Mouse (Mus musculus) heart, embryonic 10.5 days (tissue): ENCODE data around the gene Gm42878. TPM values are rescaled to one million over a fixed set of nuclear protein-coding genes. Genes with fewer than 3 reads are reported as not detected.
"Not testable (repeated sequence)": the region's sequence is repeated elsewhere in the genome, so short reads cannot be mapped to it uniquely, and the experiment has no call there.

Source experiments
- DNase-seq: peaks from one replicate; pipeline ENCODE4 v3.0.0-alpha.2; 2017; ENCODE audit warnings: low spot score
- H3K27ac ChIP-seq: fragments of 300-500 bp; sonication (generic); 2 replicates; pipeline ENCODE4 v1.5.1; 2016; ENCODE audit warnings: mild to moderate bottlenecking
- H3K27me3 ChIP-seq: fragments of 300-500 bp; sonication (generic); 2 replicates; pipeline ENCODE4 v1.6.1; 2016; ENCODE audit warnings: mild to moderate bottlenecking; ENCODE audit not compliant: poor library complexity, insufficient read depth, severe bottlenecking
- H3K36me3 ChIP-seq: fragments of 300-500 bp; sonication (generic); 2 replicates; pipeline ENCODE4 v1.6.1; 2016; ENCODE audit warnings: mild to moderate bottlenecking, moderate library complexity
- H3K4me1 ChIP-seq: fragments of 300-500 bp; sonication (generic); 2 replicates; pipeline ENCODE4 v1.6.1; 2016; ENCODE audit warnings: mild to moderate bottlenecking
- H3K4me3 ChIP-seq: fragments of 300-500 bp; sonication (generic); 2 replicates; pipeline ENCODE4 v1.5.1; 2016; ENCODE audit warnings: mild to moderate bottlenecking, moderate library complexity
- H3K9me3 ChIP-seq: fragments of 300-500 bp; sonication (generic); 2 replicates; pipeline ENCODE4 v1.6.1; 2016; ENCODE audit warnings: mild to moderate bottlenecking, moderate library complexity
- WGBS: fragments of 180-500 bp; shearing (Covaris S2); methylation state at CpG from one replicate; pipeline ENCODE4 v1.1.7; 2016; 5-methylcytosine and 5-hydroxymethylcytosine counted together
- polyA plus RNA-seq: library from polyadenylated mRNA; unstranded; fragments of >200 nt; fragmentation: Nextera tagmentation; extraction: Ambion mirVana; gene quantifications from 2 replicates; pipeline ENCODE4 v1.2.1, GENCODE M21; 2016

Gene Gm42878
- polyA plus RNA-seq, 1 experiment from 2014 or later, result not detected

DNA sequence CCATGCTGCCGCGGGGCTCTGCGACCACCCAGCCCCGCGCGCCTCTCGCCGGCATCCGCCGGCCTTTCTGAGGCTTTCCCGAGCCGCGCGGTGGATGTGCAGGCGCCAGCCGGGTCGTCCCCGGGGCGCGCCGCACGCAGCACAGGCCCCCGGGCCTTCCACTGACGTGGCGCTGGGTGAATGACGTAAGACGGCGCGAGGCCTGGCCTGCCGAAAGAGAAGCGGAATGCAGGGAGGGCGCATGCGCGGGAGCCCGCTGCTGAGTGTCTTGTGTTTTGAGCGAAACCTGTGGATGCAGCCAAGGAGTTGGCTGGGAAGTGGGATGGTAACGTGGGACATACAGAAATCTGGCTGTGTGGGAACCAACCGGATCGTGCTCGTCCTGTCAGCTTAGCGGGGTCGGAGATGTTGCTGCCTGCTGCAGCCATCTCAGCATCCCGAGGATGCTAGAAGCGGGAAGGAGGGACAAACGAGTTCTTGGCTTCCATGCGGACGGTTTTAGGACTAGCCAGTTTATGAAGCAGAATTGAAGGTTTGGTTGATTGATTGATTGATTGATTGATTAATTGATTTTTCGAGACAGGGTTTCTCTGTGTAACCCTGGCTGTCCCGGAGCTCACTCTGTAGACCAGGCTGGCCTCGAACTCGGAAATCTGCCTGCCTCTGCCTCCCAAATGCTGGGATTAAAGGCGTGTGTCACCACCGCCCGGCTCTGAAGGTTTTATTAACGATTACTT is 679 bp upstream of the Gm42878 start, which contains the start of gene Mapkapk5:
Mapkapk5 (minus strand) TSS at position 113 of the 737 bp plus-strand sequence.
- no peaks in the 10 kb centered on the region for H3K36me3 ChIP-seq
- H3K27ac ChIP-seq, result peak within 1 kb of the TSS; percentile 100
- WGBS, result 2% methylated on average over 55 of the region's 55 CpGs
- H3K4me3 ChIP-seq, result peak within 1 kb of the TSS; percentile 100
- DNase-seq, result peak; percentile 98
- H3K27me3 ChIP-seq, result no peaks in the 10 kb centered on the region
- no peaks in the 10 kb centered on the region for H3K9me3 ChIP-seq
- H3K4me1 ChIP-seq, result peaks cover 27% of the 10 kb centered on the region

DNA sequence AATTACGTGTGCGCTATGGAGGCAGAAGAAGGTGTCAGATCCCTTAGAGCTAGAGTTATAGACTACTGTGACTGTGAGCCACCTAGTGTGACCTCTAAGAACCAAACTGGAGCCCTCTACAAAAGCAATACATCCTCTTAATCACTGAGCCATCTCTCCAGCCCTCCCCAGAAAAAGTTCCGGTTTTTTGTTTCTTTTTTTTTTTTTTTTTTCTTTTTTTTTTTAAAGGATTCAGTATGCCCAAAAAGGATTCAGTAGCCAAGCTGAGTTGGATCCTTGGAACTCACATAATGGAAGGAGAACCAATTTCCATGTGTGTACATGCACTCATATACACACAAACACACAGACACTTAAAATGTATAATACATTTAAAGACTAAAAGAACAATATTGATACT is 1.9 kb downstream of the Gm42878 start:
- peaks cover 27% of the 10 kb centered on the region for H3K4me1 ChIP-seq
- WGBS, result 92% methylated on average over 3 of the region's 3 CpGs
- H3K36me3 ChIP-seq, result peaks cover 8% of the 10 kb centered on the region
- no peak for DNase-seq
- H3K27me3 ChIP-seq, result no peaks in the 10 kb centered on the region
- no peaks in the 10 kb centered on the region for H3K9me3 ChIP-seq
- H3K4me3 ChIP-seq, result no peak overlapping the region
- no peak overlapping the region for H3K27ac ChIP-seq

GRCm38 (mm10) chr5:121541235-121541634 is 4.0 kb downstream of the Gm42878 start:
- Histone ChIP-seq H3K27ac (no peak overlapping the region), H3K4me1 (peaks cover 23% of the 10 kb centered on the region), H3K36me3 (peaks cover 26% of the 10 kb centered on the region), H3K4me3 (no peak overlapping the region), H3K27me3 (no peaks in the 10 kb centered on the region), H3K9me3 (no peaks in the 10 kb centered on the region)
- WGBS, result 91% methylated on average over 7 of the region's 7 CpGs
- no peak for DNase-seq

DNA sequence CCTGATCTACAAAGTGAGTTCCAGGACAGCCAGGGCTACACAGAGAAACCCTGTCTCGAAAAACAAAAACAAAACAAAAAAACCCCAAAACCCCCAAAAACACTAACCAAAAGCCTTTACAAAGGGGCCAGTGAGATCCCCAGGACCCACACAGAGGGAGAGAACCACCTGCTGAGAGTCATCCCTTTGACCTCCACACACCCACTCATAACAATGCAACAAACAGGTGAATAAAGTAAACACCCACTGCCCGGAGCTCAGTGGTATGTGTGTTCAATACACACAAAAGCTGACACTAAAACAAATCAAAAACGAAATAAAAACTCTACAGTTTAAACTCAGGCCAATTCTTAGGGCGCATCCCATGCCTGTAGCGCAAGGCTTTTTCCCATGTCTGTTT is 5.2 kb downstream of the Gm42878 start:
- H3K27ac ChIP-seq, result no peak overlapping the region
- no peaks in the 10 kb centered on the region for H3K27me3 ChIP-seq
- WGBS, result 92% methylated on average over 5 of the region's 5 CpGs
- DNase-seq, result no peak
- no peak overlapping the region for H3K4me3 ChIP-seq
- H3K9me3 ChIP-seq, result no peaks in the 10 kb centered on the region
- H3K36me3 ChIP-seq, result peaks cover 37% of the 10 kb centered on the region
- peaks cover 18% of the 10 kb centered on the region for H3K4me1 ChIP-seq

DNA sequence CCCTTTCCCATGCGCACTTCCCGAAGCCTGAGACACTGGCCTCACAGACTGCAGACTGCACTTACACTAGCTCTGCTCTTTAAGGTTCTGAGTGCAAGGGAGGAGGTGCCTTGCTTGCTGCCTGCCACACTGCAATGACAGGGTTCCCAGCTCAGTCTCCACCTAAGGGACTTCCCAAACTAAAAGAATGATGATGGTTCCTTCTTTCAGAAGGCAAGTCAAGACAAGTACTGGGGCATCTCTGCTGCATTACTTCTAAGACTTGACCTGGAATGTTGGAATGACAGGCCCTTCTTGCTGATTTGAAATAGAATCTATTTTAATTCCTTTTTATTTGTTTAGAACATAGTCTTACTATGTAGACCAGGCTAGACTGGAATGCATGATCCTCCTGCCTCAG is 7.7 kb downstream of the Gm42878 start:
- no peaks in the 10 kb centered on the region for H3K27me3 ChIP-seq
- H3K27ac ChIP-seq, result no peak overlapping the region
- no peak overlapping the region for H3K4me3 ChIP-seq
- peaks cover 4% of the 10 kb centered on the region; the same call in 1 of the 2 replicates for H3K4me1 ChIP-seq
- H3K36me3 ChIP-seq, result peaks cover 60% of the 10 kb centered on the region
- no peaks in the 10 kb centered on the region for H3K9me3 ChIP-seq
- 78% methylated on average over 2 of the region's 2 CpGs for whole genome bisulfite sequencing
- no peak for DNase-seq

DNA sequence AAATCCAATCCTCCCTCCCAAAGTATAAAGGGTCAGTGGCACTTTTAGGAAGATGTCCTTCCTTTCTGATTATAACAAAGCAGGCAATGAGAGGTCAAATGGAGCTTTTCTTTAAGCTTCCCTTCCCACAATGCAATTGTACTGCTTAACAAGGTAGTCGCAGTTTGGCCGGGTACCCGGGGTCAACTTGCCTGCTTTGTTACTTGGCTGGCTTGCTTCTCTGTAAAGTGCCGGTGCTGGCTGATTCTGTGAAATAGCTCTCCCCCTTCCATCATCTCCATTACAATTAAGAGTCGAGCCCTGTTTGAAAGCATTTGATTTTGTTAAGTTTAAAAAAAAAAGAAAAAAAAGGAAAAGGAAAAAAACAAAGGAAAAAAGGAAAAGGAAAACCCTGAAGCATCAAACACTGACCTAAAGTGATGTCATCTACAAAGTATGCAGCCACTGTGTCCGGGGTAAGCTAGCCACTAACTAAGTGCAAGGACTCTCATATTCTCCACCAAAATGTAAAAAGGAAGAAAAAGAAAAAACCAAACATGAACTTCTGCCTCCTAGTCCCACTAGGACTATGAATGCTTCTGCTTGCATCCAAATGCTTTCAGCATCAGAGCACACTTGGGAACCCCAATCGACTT is 8.2 kb downstream of the Gm42878 start:
- Histone ChIP-seq H3K27ac (no peak overlapping the region), H3K4me3 (no peak overlapping the region), H3K9me3 (no peaks in the 10 kb centered on the region), H3K36me3 (peaks cover 66% of the 10 kb centered on the region), H3K4me1 (no peaks in the 10 kb centered on the region), H3K27me3 (no peaks in the 10 kb centered on the region)
- DNase-seq, result no peak
- 72% methylated on average over 7 of the region's 7 CpGs for WGBS

DNA sequence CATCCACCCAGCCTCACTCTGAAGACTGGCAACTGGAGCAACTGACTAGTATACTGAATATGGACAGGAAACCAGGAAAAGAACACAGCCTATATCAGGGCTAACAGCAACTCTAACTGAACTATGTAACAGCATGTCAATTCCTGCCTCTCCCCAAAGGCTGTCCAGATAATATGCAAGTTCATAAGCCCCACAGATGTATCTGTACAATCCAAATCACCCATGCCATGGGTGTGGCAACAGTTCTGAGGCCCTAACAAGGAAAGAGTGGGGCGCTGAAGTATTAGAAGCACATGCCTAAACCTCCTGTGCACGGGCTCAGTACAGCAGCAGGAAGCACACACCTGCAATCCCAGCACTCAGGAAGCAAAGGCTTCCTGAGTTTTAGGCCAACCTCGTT is 10.2 kb downstream of the Gm42878 start:
- Histone ChIP-seq H3K27me3 (no peaks in the 10 kb centered on the region), H3K4me3 (no peak overlapping the region), H3K9me3 (no peaks in the 10 kb centered on the region), H3K27ac (no peak overlapping the region), H3K4me1 (no peaks in the 10 kb centered on the region), H3K36me3 (peaks cover 83% of the 10 kb centered on the region)
- no peak for DNase-seq
- WGBS, result 94% methylated on average over 3 of the region's 3 CpGs

GRCm38 (mm10) chr5:121534521-121534920 is 10.8 kb downstream of the Gm42878 start:
- no peak for DNase-seq
- no peak overlapping the region for H3K27ac ChIP-seq
- H3K36me3 ChIP-seq, result peaks cover 88% of the 10 kb centered on the region
- H3K27me3 ChIP-seq, result no peaks in the 10 kb centered on the region
- no peaks in the 10 kb centered on the region for H3K9me3 ChIP-seq
- WGBS, result 93% methylated on average over 5 of the region's 5 CpGs
- H3K4me3 ChIP-seq, result no peak overlapping the region
- H3K4me1 ChIP-seq, result no peaks in the 10 kb centered on the region

DNA sequence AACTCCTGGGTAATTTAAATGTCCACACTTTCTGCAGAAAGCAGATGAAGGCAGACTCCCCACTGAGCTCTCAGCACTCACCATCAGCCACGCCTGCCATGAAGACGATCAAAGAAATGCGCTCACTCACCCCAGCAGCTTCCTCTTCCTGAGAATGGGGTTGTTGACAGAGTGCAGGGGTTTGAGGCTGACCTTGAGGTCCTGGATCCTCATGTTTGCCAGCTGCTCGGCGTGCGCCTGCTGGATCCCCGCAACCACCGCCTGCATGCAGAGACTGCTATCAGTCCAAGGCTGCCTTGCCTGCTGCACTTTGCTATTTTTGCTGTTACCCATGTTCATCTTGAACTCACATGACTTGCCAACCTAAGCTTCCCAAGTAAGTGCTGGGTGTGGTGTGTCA is 18.3 kb downstream of the Gm42878 start:
- no peak overlapping the region for H3K27ac ChIP-seq

GRCm38 (mm10) chr5:121526526-121526925 is 18.8 kb downstream of the Gm42878 start:
- H3K27me3 ChIP-seq, result no peaks in the 10 kb centered on the region
- no peak overlapping the region for H3K27ac ChIP-seq
- H3K36me3 ChIP-seq, result peaks cover 85% of the 10 kb centered on the region
- no peak overlapping the region for H3K4me3 ChIP-seq
- 80% methylated on average over 7 of the region's 7 CpGs for WGBS
- DNase-seq, result no peak
- no peaks in the 10 kb centered on the region for H3K9me3 ChIP-seq
- no peaks in the 10 kb centered on the region for H3K4me1 ChIP-seq

More for the DNA sequence above, 18.3 kb downstream of the Gm42878 start:
- no peaks in the 10 kb centered on the region for H3K27me3 ChIP-seq
- H3K36me3 ChIP-seq, result peaks cover 86% of the 10 kb centered on the region
- H3K9me3 ChIP-seq, result no peaks in the 10 kb centered on the region
- no peak overlapping the region for H3K4me3 ChIP-seq
- H3K4me1 ChIP-seq, result no peaks in the 10 kb centered on the region
- DNase-seq, result no peak
- WGBS, result 78% methylated on average over 8 of the region's 8 CpGs

DNA sequence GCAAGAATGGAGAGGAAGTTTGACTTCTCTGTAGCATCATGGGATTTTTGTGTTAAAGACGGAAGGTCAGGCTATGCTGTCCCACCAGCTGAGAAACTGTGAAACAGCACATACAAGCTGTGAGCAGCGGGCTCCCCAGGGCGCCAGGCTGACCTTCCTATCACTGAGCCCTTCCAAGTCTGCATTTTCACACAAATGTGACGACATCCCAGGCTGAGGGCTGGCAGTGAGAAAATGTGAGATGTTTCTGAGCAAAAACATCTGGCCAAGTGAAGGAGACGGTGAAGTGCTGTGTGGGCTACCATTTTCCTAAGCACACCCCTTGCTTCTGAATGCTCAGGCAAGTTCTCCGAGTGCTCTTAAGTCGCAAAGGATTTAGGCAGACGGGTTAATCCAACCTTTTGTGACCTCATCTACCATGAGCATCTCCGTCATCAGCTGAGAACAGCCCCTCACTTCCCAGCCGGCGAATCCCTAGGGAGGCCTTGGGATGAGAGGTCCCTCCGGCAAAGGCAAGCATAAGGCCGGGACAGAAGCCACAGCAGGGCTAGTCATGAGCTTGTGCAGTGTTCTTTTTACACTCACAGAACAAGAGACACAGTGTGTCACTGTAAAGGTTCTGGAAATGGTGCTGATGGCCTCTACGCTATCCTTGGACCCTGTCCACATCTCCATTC is 19.4 kb downstream of the Gm42878 start:
- H3K4me1 ChIP-seq, result no peaks in the 10 kb centered on the region
- H3K36me3 ChIP-seq, result peaks cover 85% of the 10 kb centered on the region
- H3K27me3 ChIP-seq, result no peaks in the 10 kb centered on the region
- H3K27ac ChIP-seq, result no peak overlapping the region
- WGBS, result 80% methylated on average over 14 of the region's 14 CpGs
- DNase-seq, result no peak
- no peak overlapping the region for H3K4me3 ChIP-seq
- H3K9me3 ChIP-seq, result no peaks in the 10 kb centered on the region

DNA sequence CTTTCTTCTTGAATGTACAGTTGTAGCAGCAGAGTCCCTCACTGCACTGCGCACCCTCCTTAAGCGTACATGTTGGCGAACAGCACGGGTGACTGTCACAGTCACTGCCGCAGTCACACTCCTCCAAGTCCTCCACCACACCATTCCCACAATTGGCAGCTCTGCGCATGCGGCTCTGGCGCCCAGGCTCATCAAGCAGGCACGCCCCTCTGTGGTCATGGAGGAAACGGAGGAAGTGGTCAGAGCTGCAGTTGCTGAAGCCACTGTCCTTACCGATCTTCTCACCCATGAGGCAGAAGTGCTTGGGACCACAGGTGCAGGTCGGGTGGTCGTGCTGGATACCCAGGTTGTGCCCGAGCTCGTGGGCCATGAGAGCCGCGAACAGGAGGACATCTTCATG is 25.5 kb downstream of the Gm42878 start:
- not testable (repeated sequence) for H3K27ac ChIP-seq, H3K4me3 ChIP-seq, H3K27me3 ChIP-seq, H3K9me3 ChIP-seq, H3K4me1 ChIP-seq, DNase-seq
- H3K36me3 ChIP-seq, result peaks cover 51% of the 10 kb centered on the region
- WGBS, result 86% methylated on average over 11 of the region's 17 CpGs

DNA sequence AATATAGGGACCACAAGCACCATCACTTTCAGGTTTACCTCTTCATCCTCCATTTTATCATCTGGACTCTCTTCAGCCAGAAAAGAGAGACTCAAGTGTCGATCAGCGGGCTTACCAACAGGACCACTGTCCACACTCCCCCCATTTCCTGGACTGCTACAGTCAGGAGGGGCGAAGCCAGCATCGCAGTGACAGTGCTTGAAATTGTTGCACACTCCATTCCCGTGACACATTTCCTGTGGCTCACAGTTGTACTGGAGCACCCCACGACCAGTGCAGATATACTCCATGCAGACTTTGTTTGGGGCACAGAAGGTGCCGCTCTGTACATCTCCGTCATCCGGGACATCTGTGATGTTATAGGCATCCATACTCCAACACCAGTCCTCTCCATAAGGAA is 26.3 kb downstream of the Gm42878 start:
- peaks cover 43% of the 10 kb centered on the region for H3K36me3 ChIP-seq
- WGBS, result 86% methylated on average over 9 of the region's 9 CpGs

More for the DNA sequence above, 26.3 kb downstream of the Gm42878 start:
- Histone ChIP-seq H3K4me1 (no peaks in the 10 kb centered on the region), H3K9me3 (no peaks in the 10 kb centered on the region), H3K27ac (no peak overlapping the region), H3K4me3 (no peak overlapping the region), H3K27me3 (no peaks in the 10 kb centered on the region)
- no peak for DNase-seq
